Mouse (Mus musculus): ENCODE data around the gene Nlrp10. TPM values are rescaled to one million over a fixed set of nuclear protein-coding genes. Genes with fewer than 3 reads are reported as not detected.

The Nlrp10 gene
- polyA plus RNA-seq (2016; fragmentation: Nextera tagmentation; extraction: Ambion mirVana), result 0.15 TPM in 1 of 2 replicates, not detected in the other

DNA sequence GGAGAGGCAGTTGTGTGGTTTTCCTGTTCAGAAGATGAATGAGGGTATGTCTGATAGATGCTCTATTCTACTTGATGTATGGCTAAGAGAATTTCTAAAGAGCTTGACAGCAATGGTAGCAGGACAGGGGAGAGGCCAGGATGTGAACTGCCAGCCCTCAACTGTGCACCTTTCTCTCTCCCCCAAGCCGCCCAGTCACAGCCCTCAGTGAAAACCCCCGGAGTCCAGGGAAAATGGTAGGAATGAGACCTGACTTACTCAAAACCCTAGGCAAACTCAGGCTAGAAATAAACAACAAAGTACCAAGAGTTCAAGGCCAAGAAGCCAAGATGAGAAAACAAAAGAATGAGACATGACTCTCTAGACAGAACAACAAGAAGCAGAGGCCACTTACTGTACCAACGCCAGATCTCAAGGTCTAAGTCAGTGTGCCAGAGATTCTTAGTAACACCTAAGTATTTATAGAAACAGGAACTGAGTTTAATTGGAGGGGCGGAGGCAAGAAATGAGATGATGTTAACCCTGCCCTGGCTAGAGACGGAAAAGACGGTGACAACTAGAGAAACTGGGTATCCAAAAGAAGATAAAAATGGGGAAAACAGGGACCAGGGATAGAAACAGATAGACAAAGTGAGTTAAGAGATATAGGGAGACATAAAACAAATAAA lies at the start of gene Nlrp10:
TSS of gene Nlrp10 (minus strand) at position 453 of the 668 bp plus-strand sequence.
- Histone ChIP-seq H3K36me3 (no peaks in the 10 kb centered on the region), H3K27ac (no peak within 1 kb of the TSS), H3K9me3 (no peaks in the 10 kb centered on the region), H3K4me3 (no peak within 1 kb of the TSS), H3K4me1 (replicated peaks) (no peaks in the 10 kb centered on the region), H3K27me3 (ENCODE audit: insufficient read depth, poor library complexity, severe bottlenecking) (no peaks in the 10 kb centered on the region)
- no peak for DNase-seq (ENCODE audit: low spot score)
- 82% methylated on average over 6 of the region's 6 CpGs for WGBS

DNA sequence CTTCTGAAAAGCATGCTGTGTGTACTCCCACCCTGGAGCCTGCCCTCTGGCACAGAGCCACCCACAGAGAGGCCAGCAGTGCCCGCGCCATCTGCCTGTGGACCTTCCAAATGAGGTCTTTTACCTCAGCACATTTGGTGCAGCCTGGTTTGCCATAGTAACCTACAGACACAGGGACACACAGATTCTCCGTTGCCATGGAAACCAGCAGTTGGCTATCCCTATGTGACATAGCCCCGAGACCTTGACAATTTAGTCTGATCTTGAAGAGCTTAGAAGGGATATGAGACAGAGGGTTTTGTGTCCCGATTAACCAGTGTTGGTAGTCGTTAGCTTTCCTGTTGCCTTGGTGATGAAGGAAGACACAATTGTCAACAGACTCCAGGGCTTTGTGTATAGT lies 42.3 kb upstream of the Nlrp10 start:
- no peaks in the 10 kb centered on the region for H3K36me3 ChIP-seq
- peaks cover 36% of the 10 kb centered on the region for H3K27me3 ChIP-seq (ENCODE audit: insufficient read depth, poor library complexity, severe bottlenecking)
- 0 out of 2 replicates have a peak overlapping the region, but pooled peaks have one; percentile 60 for H3K27ac ChIP-seq
- no peak overlapping the region for H3K4me3 ChIP-seq
- H3K4me1 ChIP-seq (replicated peaks), result peaks cover 20% of the 10 kb centered on the region
- no peaks in the 10 kb centered on the region for H3K9me3 ChIP-seq
- WGBS, result 41% methylated on average over 6 of the region's 6 CpGs
- peak; percentile 54 for DNase-seq (ENCODE audit: low spot score)

DNA sequence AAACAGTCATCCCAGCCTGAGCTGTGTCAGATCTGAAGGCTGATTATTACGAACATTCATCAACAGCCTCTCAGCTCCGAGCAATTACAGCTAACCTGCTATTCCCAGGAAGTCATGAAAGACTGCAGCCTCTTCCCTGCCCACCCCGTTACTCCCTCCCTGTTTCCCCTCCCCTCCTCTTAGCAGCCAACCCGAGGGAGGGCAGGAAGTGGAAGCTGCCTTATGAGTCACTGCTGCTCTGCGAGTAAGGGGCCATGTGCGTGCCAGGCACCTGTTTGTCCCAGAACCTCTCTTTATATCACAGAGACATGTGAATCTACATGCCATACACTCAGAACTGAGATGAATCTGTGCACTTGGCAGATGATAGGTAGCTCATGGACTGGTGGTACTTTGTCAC lies 38.2 kb upstream of the Nlrp10 start:
- Histone ChIP-seq H3K27me3 (ENCODE audit: insufficient read depth, poor library complexity, severe bottlenecking) (peaks cover 35% of the 10 kb centered on the region), H3K4me3 (no peak overlapping the region), H3K4me1 (replicated peaks) (peaks cover 30% of the 10 kb centered on the region)

GRCm38 (mm10) chr7:108966742-108967362 lies 36.9 kb upstream of the Nlrp10 start:
- H3K9me3 ChIP-seq, result no peaks in the 10 kb centered on the region
- H3K36me3 ChIP-seq, result no peaks in the 10 kb centered on the region
- DNase-seq (ENCODE audit: low spot score), result peak; percentile 48
- WGBS, result 34% methylated on average over 7 of the region's 7 CpGs
- peaks cover 16% of the 10 kb centered on the region for H3K4me1 ChIP-seq (replicated peaks)
- H3K27me3 ChIP-seq (ENCODE audit: insufficient read depth, poor library complexity, severe bottlenecking), result peaks cover 32% of the 10 kb centered on the region
- no peak overlapping the region for H3K27ac ChIP-seq
- H3K4me3 ChIP-seq, result no peak overlapping the region

More for the DNA sequence above, 38.2 kb upstream of the Nlrp10 start:
- Histone ChIP-seq H3K9me3 (no peaks in the 10 kb centered on the region), H3K27ac (no peak overlapping the region), H3K36me3 (no peaks in the 10 kb centered on the region)
- no peak for DNase-seq (ENCODE audit: low spot score)
- WGBS, result 53% methylated on average over 6 of the region's 6 CpGs

GRCm38 (mm10) chr7:108965968-108966367 lies 36.0 kb upstream of the Nlrp10 start:
- no peaks in the 10 kb centered on the region for H3K9me3 ChIP-seq
- no peak for DNase-seq (ENCODE audit: low spot score)
- H3K4me3 ChIP-seq, result no peak overlapping the region
- 29% methylated on average over 2 of the region's 2 CpGs for WGBS
- no peak overlapping the region for H3K27ac ChIP-seq
- peaks cover 24% of the 10 kb centered on the region for H3K27me3 ChIP-seq (ENCODE audit: insufficient read depth, poor library complexity, severe bottlenecking)
- H3K4me1 ChIP-seq (replicated peaks), result peaks cover 13% of the 10 kb centered on the region; the same call in 1 of the 2 replicates
- H3K36me3 ChIP-seq, result no peaks in the 10 kb centered on the region

- WGBS, result 81% methylated on average over 2 of the region's 2 CpGs
- Histone ChIP-seq H3K36me3 (no peaks in the 10 kb centered on the region), H3K4me3 (no peak overlapping the region), H3K27me3 (ENCODE audit: insufficient read depth, poor library complexity, severe bottlenecking) (peaks cover 10% of the 10 kb centered on the region), H3K4me1 (replicated peaks) (no peaks in the 10 kb centered on the region), H3K9me3 (no peaks in the 10 kb centered on the region), H3K27ac (no peak overlapping the region)
- no peak for DNase-seq (ENCODE audit: low spot score)
These were observed 27.8 kb upstream of the Nlrp10 start for GRCm38 (mm10) chr7:108957734-108958133.

- Histone ChIP-seq H3K27me3 (ENCODE audit: insufficient read depth, poor library complexity, severe bottlenecking) (peaks cover 45% of the 10 kb centered on the region), H3K9me3 (no peaks in the 10 kb centered on the region), H3K4me3 (no peak overlapping the region), H3K27ac (no peak overlapping the region), H3K4me1 (replicated peaks) (peaks cover 20% of the 10 kb centered on the region), H3K36me3 (no peaks in the 10 kb centered on the region)
- peak; percentile 42 for DNase-seq (ENCODE audit: low spot score)
- WGBS, result 62% methylated on average over 4 of the region's 4 CpGs
These were observed 24.2 kb upstream of the Nlrp10 start for GRCm38 (mm10) chr7:108954185-108954584.

DNA sequence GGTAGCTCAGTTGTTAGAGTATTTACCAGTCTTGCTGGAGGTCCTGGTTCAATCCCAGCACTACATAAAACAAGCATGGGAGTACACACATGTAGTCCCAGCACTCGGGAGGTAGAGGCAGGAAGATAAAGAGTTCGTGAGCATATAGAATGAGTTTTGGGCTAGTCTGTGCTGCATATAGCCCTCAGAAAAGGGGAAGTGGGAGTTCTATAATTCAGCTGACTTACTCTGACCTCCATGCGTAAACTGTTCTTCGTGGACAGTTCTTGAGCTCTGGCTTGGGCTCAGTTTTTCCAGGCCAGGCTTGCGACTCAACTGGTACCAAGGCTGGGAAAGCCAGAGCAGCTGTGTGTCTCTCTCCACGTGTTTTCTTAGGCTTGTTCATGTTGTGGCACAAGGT lies 22.8 kb upstream of the Nlrp10 start:
- Histone ChIP-seq H3K9me3 (no peaks in the 10 kb centered on the region), H3K27me3 (ENCODE audit: insufficient read depth, poor library complexity, severe bottlenecking) (peaks cover 54% of the 10 kb centered on the region), H3K27ac (no peak overlapping the region), H3K4me1 (replicated peaks) (peaks cover 26% of the 10 kb centered on the region), H3K36me3 (no peaks in the 10 kb centered on the region), H3K4me3 (no peak overlapping the region)
- 86% methylated on average over 6 of the region's 6 CpGs for WGBS
- no peak for DNase-seq (ENCODE audit: low spot score)

GRCm38 (mm10) chr7:108950762-108951331 lies 20.9 kb upstream of the Nlrp10 start:
- Histone ChIP-seq H3K9me3 (no peaks in the 10 kb centered on the region), H3K4me1 (replicated peaks) (peaks cover 26% of the 10 kb centered on the region), H3K4me3 (peak overlapping the region; percentile 67), H3K36me3 (peaks cover 10% of the 10 kb centered on the region; the same call in 1 of the 2 replicates), H3K27me3 (ENCODE audit: insufficient read depth, poor library complexity, severe bottlenecking) (peaks cover 54% of the 10 kb centered on the region), H3K27ac (0 out of 2 replicates have a peak overlapping the region, but pooled peaks have one; percentile 25)
- under 1% methylated on average over 52 of the region's 52 CpGs for WGBS
- DNase-seq (ENCODE audit: low spot score), result peak; percentile 57

GRCm38 (mm10) chr7:108950312-108950761 lies 20.4 kb upstream of the Nlrp10 start, which contains the start of gene Tub:
Gene Tub (plus strand): TSS chr7:108950338.
- Histone ChIP-seq H3K36me3 (peaks cover 15% of the 10 kb centered on the region), H3K27ac (0 out of 2 replicates have a peak within 1 kb of the TSS, but pooled peaks have one; percentile 25), H3K4me3 (peak within 1 kb of the TSS; percentile 67), H3K9me3 (no peaks in the 10 kb centered on the region), H3K27me3 (ENCODE audit: insufficient read depth, poor library complexity, severe bottlenecking) (peaks cover 54% of the 10 kb centered on the region), H3K4me1 (replicated peaks) (peaks cover 26% of the 10 kb centered on the region)
- WGBS, result under 1% methylated on average over 44 of the region's 44 CpGs
- DNase-seq (ENCODE audit: low spot score), result peak; percentile 70

DNA sequence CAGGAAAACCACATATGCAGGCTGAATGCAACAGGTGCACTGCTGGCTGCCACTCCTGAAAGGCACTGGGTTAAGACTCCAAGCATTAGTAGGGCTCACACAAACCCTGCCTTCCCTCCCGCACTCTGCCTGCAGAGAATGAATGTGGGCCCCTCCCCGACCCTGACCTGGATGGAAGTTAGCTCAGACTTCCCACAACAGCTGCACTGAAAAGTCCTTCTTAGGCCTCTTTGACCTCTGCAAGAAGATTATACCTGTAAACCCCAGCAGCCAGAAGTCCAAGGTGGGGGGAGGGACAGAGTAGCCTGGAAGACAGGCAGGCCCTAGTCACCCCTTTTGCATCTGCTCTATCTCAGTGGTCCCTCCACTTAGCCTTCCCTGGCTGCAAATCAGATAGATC lies 19.3 kb upstream of the Nlrp10 start:
- DNase-seq (ENCODE audit: low spot score), result no peak

GRCm38 (mm10) chr7:108948611-108949010 lies 18.6 kb upstream of the Nlrp10 start:
- no peak for DNase-seq (ENCODE audit: low spot score)
- H3K36me3 ChIP-seq, result peaks cover 31% of the 10 kb centered on the region
- H3K4me3 ChIP-seq, result no peak overlapping the region
- peaks cover 54% of the 10 kb centered on the region for H3K27me3 ChIP-seq (ENCODE audit: insufficient read depth, poor library complexity, severe bottlenecking)
- no peak overlapping the region for H3K27ac ChIP-seq
- peaks cover 26% of the 10 kb centered on the region for H3K4me1 ChIP-seq (replicated peaks)
- H3K9me3 ChIP-seq, result no peaks in the 10 kb centered on the region

More for the DNA sequence above, 19.3 kb upstream of the Nlrp10 start:
- peaks cover 24% of the 10 kb centered on the region for H3K36me3 ChIP-seq
- peaks cover 54% of the 10 kb centered on the region for H3K27me3 ChIP-seq (ENCODE audit: insufficient read depth, poor library complexity, severe bottlenecking)
- no peak overlapping the region for H3K27ac ChIP-seq
- peaks cover 26% of the 10 kb centered on the region for H3K4me1 ChIP-seq (replicated peaks)
- WGBS, result 36% methylated on average over 2 of the region's 2 CpGs
- H3K4me3 ChIP-seq, result no peak overlapping the region
- H3K9me3 ChIP-seq, result no peaks in the 10 kb centered on the region

- DNase-seq (ENCODE audit: low spot score), result peak; percentile 54
- H3K4me1 ChIP-seq (replicated peaks), result peaks cover 6% of the 10 kb centered on the region; the same call in 1 of the 2 replicates
- WGBS, result 5% methylated on average over 2 of the region's 2 CpGs
- H3K27me3 ChIP-seq (ENCODE audit: insufficient read depth, poor library complexity, severe bottlenecking), result peaks cover 7% of the 10 kb centered on the region
- no peaks in the 10 kb centered on the region for H3K9me3 ChIP-seq
- no peak overlapping the region for H3K27ac ChIP-seq
- no peak overlapping the region for H3K4me3 ChIP-seq
- H3K36me3 ChIP-seq, result peaks cover 76% of the 10 kb centered on the region
These were observed 14.0 kb upstream of the Nlrp10 start for GRCm38 (mm10) chr7:108944002-108944401.
